In the genomic region with DNA sequence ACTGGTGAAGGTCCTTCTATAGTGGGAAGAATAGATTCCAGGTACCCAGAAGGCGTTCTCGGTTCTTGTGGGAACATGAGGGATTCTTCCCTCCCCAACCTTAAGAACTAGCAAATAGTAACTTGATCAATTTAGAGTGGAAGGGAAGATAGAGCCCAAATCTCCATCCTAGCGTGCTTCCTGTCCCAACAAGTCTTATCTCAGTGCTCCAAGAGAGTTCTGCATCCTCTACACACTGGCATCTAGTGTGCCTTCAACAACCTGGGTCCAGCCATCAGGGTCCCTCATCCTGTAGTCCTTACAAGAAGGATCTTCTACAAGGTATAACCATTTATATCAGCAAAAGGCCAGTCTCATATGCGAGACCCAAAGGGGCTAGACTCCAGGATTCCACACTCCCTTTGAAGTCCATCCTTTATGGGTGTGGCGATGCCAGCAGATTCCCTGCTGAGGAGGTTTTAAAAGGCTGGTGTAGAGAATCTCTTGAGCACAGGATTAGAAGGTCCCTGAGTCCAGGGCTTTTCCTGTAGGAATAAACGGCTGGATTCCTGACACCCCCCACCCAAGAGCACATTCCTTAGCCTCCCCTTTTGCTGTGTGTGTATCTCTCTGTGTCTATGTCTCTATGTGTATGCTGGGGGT, we compare ENCODE assay signal across 8 mouse cellular contexts. TPM values are rescaled to one million over a fixed set of nuclear protein-coding genes. Genes with fewer than 3 reads are reported as not detected.
DNase-seq lines count a peak whose midpoint lies in the region; ATAC-seq and TF ChIP-seq lines count a peak whose summit lies in the region.

No protein-coding gene starts in this region.

- H3K9ac ChIP-seq in lung, embryonic 14.5 days, result peak overlapping the region; percentile 69
- H3K9ac ChIP-seq in embryonic facial prominence, embryonic 14.5 days (ENCODE audit: low read depth, low read length), result peak overlapping the region; percentile 74
- peak overlapping the region; percentile 67 for H3K9ac ChIP-seq in limb, embryonic 11.5 days (ENCODE audit: low read length)

- no peak for ATAC-seq in lung, embryonic 14.5 days (ENCODE audit: insufficient read depth)
- no peak for ATAC-seq in embryonic facial prominence, embryonic 14.5 days (ENCODE audit: low read depth)
- 0 out of 2 replicates have a peak, but pooled peaks have one; percentile 1 for ATAC-seq in limb, embryonic 11.5 days (ENCODE audit: insufficient number of reproducible peaks, low FRiP score, low TSS enrichment, low read depth)
- no peak for ATAC-seq in activated CD4-positive, CD25-positive, alpha-beta regulatory T cell, adult 4 months

- no peaks in the 10 kb centered on the region for H3K27me3 ChIP-seq in lung, embryonic 14.5 days (ENCODE audit: insufficient read depth, low read length)
- no peaks in the 10 kb centered on the region for H3K27me3 ChIP-seq in embryonic facial prominence, embryonic 14.5 days (replicated peaks; ENCODE audit: control insufficient read depth, insufficient read depth, low read length)
- no peaks in the 10 kb centered on the region for H3K27me3 ChIP-seq in limb, embryonic 11.5 days (ENCODE audit: control insufficient read depth, insufficient read depth, low read length)
- H3K27me3 ChIP-seq in small intestine, adult 2 months (ENCODE audit: control insufficient read depth, insufficient read depth, low read length), result no peaks in the 10 kb centered on the region

- H3K4me1 ChIP-seq in lung, embryonic 14.5 days (ENCODE audit: insufficient read depth), result peaks cover 22% of the 10 kb centered on the region
- peaks cover 36% of the 10 kb centered on the region for H3K4me1 ChIP-seq in embryonic facial prominence, embryonic 14.5 days (ENCODE audit: control insufficient read depth, insufficient read depth, low read length)
- peaks cover 19% of the 10 kb centered on the region for H3K4me1 ChIP-seq in limb, embryonic 11.5 days (ENCODE audit: control insufficient read depth, insufficient read depth, low read length)
- peaks cover 16% of the 10 kb centered on the region for H3K4me1 ChIP-seq in small intestine, adult 2 months (ENCODE audit: control insufficient read depth, insufficient read depth, insufficient read length, low read length)

- H3K4me2 ChIP-seq in lung, embryonic 14.5 days, result peak overlapping the region; percentile 83
- H3K4me2 ChIP-seq in embryonic facial prominence, embryonic 14.5 days (ENCODE audit: low read depth, low read length), result peak overlapping the region; percentile 78
- peak overlapping the region; percentile 95 for H3K4me2 ChIP-seq in limb, embryonic 11.5 days (ENCODE audit: low read depth, severe bottlenecking)

- 51% methylated on average over 6 of the region's 6 CpGs for WGBS in lung, embryonic 14.5 days
- WGBS in embryonic facial prominence, embryonic 14.5 days, result 50% methylated on average over 6 of the region's 6 CpGs
- 50% methylated on average over 6 of the region's 6 CpGs for WGBS in limb, embryonic 11.5 days
- 79% methylated on average over 6 of the region's 6 CpGs for WGBS in small intestine, adult 2 months

- no peak for TF ChIP-seq CTCF in lung, embryonic 14.5 days (IDR thresholded peaks at IDR 0.05; ENCODE audit: low read depth)
- no peak for TF ChIP-seq CTCF in small intestine, adult 2 months (IDR thresholded peaks at IDR 0.05; ENCODE audit: extremely low read depth, insufficient read length, insufficient replicate concordance, low read depth, low read length)

- DNase-seq in lung, embryonic 14.5 days, result no peak
- no peak for DNase-seq in lung, postnatal 10 days
- no peak for DNase-seq in embryonic facial prominence, embryonic 14.5 days (ENCODE audit: low spot score)
- no peak for DNase-seq in limb, embryonic 11.5 days (ENCODE audit: low spot score)
- DNase-seq in right cerebral cortex, postnatal 14 days, result no peak
- no peak for DNase-seq in layer of hippocampus, adult 8-10 months (ENCODE audit: low spot score in 2 of 2)

- no peaks in the 10 kb centered on the region for H3K9me3 ChIP-seq in lung, embryonic 14.5 days (ENCODE audit: low read depth, low read length)
- no peaks in the 10 kb centered on the region for H3K9me3 ChIP-seq in embryonic facial prominence, embryonic 14.5 days (ENCODE audit: control insufficient read depth, low read length)
- H3K9me3 ChIP-seq in limb, embryonic 11.5 days (ENCODE audit: control insufficient read depth, low read length), result no peaks in the 10 kb centered on the region

- peak overlapping the region; percentile 66 for H3K27ac ChIP-seq in lung, embryonic 14.5 days (ENCODE audit: low read depth)
- peak overlapping the region; percentile 79 for H3K27ac ChIP-seq in embryonic facial prominence, embryonic 14.5 days (replicated peaks; ENCODE audit: low read depth, low read length)
- no peak overlapping the region for H3K27ac ChIP-seq in limb, embryonic 11.5 days (replicated peaks; ENCODE audit: low read depth, low read length)
- H3K27ac ChIP-seq in small intestine, adult 2 months (ENCODE audit: insufficient read depth, low read depth, low read length), result no peak overlapping the region

- TF ChIP-seq POLR2A in small intestine, adult 2 months (IDR thresholded peaks at IDR 0.05; ENCODE audit: low read depth, low read length), result no peak

- peak overlapping the region; percentile 51 for H3K4me3 ChIP-seq in lung, embryonic 14.5 days (ENCODE audit: low read depth, low read length)
- H3K4me3 ChIP-seq in embryonic facial prominence, embryonic 14.5 days (ENCODE audit: low read depth, low read length), result peak overlapping the region; percentile 60
- H3K4me3 ChIP-seq in limb, embryonic 11.5 days (ENCODE audit: low read depth, low read length), result peak overlapping the region; percentile 50
- peak overlapping the region; percentile 55 for H3K4me3 ChIP-seq in small intestine, adult 2 months (ENCODE audit: low read depth, low read length)

- peaks cover 13% of the 10 kb centered on the region for H3K36me3 ChIP-seq in lung, embryonic 14.5 days (ENCODE audit: insufficient read depth)
- H3K36me3 ChIP-seq in embryonic facial prominence, embryonic 14.5 days (ENCODE audit: control insufficient read depth, insufficient read depth, low read length), result peaks cover 16% of the 10 kb centered on the region
- H3K36me3 ChIP-seq in limb, embryonic 11.5 days (ENCODE audit: control insufficient read depth, insufficient read depth, low read length), result no peaks in the 10 kb centered on the region
- no peaks in the 10 kb centered on the region for H3K36me3 ChIP-seq in small intestine, adult 2 months (ENCODE audit: control insufficient read depth, insufficient read depth, low read length)

RNA-seq across cellular contexts. Expression of a gene that starts 8.7 kb away (rescaled TPM):
- 46.7 and 46.9 TPM in 2 replicates for polyA plus RNA-seq in lung, embryonic 14.5 days (2014; fragmentation: Nextera tagmentation; extraction: Ambion mirVana)
- 42.0 and 42.2 TPM in 2 replicates for polyA plus RNA-seq in embryonic facial prominence, embryonic 14.5 days (2014; fragmentation: Nextera tagmentation; extraction: Ambion mirVana)
- 46.0 and 55.5 TPM in 2 replicates for polyA plus RNA-seq in limb, embryonic 11.5 days (2014; fragmentation: Nextera tagmentation; extraction: Ambion mirVana)
- polyA plus RNA-seq in small intestine, adult 2 months (2012; rRNA removed), result 11.8 and 20.1 TPM in 2 replicates
- 10 to 100 TPM; 22.5 to 31.5 TPM for polyA plus RNA-seq in activated CD4-positive, CD25-positive, alpha-beta regulatory T cell, adult 4 months (2017; shearing (Covaris generic))
- total RNA-seq in layer of hippocampus, adult 8-10 months (2022), result 10 to 100 TPM; 31.3 to 44.7 (median 36.6) TPM

RNA-seq across cellular contexts. Expression of a gene that starts 9.7 kb away (rescaled TPM):
- polyA plus RNA-seq in lung, embryonic 14.5 days (2014; fragmentation: Nextera tagmentation; extraction: Ambion mirVana), result 46.4 and 46.7 TPM in 2 replicates
- polyA plus RNA-seq in embryonic facial prominence, embryonic 14.5 days (2014; fragmentation: Nextera tagmentation; extraction: Ambion mirVana), result 23.7 and 27.6 TPM in 2 replicates
- polyA plus RNA-seq in limb, embryonic 11.5 days (2014; fragmentation: Nextera tagmentation; extraction: Ambion mirVana), result 13.6 and 17.2 TPM in 2 replicates
- 13.4 and 19.7 TPM in 2 replicates for polyA plus RNA-seq in small intestine, adult 2 months (2012; rRNA removed)
- 1 to 10 TPM; 1.6 to 2.1 TPM for polyA plus RNA-seq in activated CD4-positive, CD25-positive, alpha-beta regulatory T cell, adult 4 months (2017; shearing (Covaris generic))
- 10 to 100 TPM; 22.0 to 32.0 (median 24.2) TPM for total RNA-seq in layer of hippocampus, adult 8-10 months (2022)

RNA-seq across cellular contexts. Expression of a gene that starts 15.4 kb away (rescaled TPM):
- polyA plus RNA-seq in lung, embryonic 14.5 days (2014; fragmentation: Nextera tagmentation; extraction: Ambion mirVana), result not detected in 2 replicates
- polyA plus RNA-seq in embryonic facial prominence, embryonic 14.5 days (2014; fragmentation: Nextera tagmentation; extraction: Ambion mirVana), result not detected in 2 replicates
- not detected in 2 replicates for polyA plus RNA-seq in limb, embryonic 11.5 days (2014; fragmentation: Nextera tagmentation; extraction: Ambion mirVana)
- polyA plus RNA-seq in small intestine, adult 2 months (2012; rRNA removed), result not detected in 2 replicates
- not detected for polyA plus RNA-seq in activated CD4-positive, CD25-positive, alpha-beta regulatory T cell, adult 4 months (2017; shearing (Covaris generic))
- total RNA-seq in layer of hippocampus, adult 8-10 months (2022), result not detected

RNA-seq across cellular contexts. Expression of a gene that starts 23.4 kb away (rescaled TPM):
- 3.0 and 4.1 TPM in 2 replicates for polyA plus RNA-seq in lung, embryonic 14.5 days (2014; fragmentation: Nextera tagmentation; extraction: Ambion mirVana)
- polyA plus RNA-seq in embryonic facial prominence, embryonic 14.5 days (2014; fragmentation: Nextera tagmentation; extraction: Ambion mirVana), result 1.1 and 1.5 TPM in 2 replicates
- 1.3 and 1.5 TPM in 2 replicates for polyA plus RNA-seq in limb, embryonic 11.5 days (2014; fragmentation: Nextera tagmentation; extraction: Ambion mirVana)
- polyA plus RNA-seq in small intestine, adult 2 months (2012; rRNA removed), result not detected in 2 replicates
- polyA plus RNA-seq in activated CD4-positive, CD25-positive, alpha-beta regulatory T cell, adult 4 months (2017; shearing (Covaris generic)), result not detected
- under 1 TPM; 0.11 to 0.26 (median 0.15) TPM for total RNA-seq in layer of hippocampus, adult 8-10 months (2022)

RNA-seq across cellular contexts. Expression of a gene that starts 27.9 kb away (rescaled TPM):
- polyA plus RNA-seq in lung, embryonic 14.5 days (2014; fragmentation: Nextera tagmentation; extraction: Ambion mirVana), result 47.9 and 48.6 TPM in 2 replicates
- 63.8 and 67.2 TPM in 2 replicates for polyA plus RNA-seq in embryonic facial prominence, embryonic 14.5 days (2014; fragmentation: Nextera tagmentation; extraction: Ambion mirVana)
- polyA plus RNA-seq in limb, embryonic 11.5 days (2014; fragmentation: Nextera tagmentation; extraction: Ambion mirVana), result 18.0 and 18.9 TPM in 2 replicates
- 22.3 and 23.3 TPM in 2 replicates for polyA plus RNA-seq in small intestine, adult 2 months (2012; rRNA removed)
- polyA plus RNA-seq in activated CD4-positive, CD25-positive, alpha-beta regulatory T cell, adult 4 months (2017; shearing (Covaris generic)), result under 1 TPM; 0.15 to 0.25 TPM
- 10 to 100 TPM; 28.9 to 46.8 (median 34.7) TPM for total RNA-seq in layer of hippocampus, adult 8-10 months (2022)

Comparison
In these comparisons a context has a peak if more than half of its experiments do, and no peak if none do; other contexts are left out.
1. H3K27ac ChIP-seq: peak in lung, embryonic 14.5 days (single experiment) and embryonic facial prominence, embryonic 14.5 days (single experiment); none in limb, embryonic 11.5 days (single experiment) and small intestine, adult 2 months (single experiment).
2. Peak in every context shown above with its lines, with median percentiles within 50 percentile points of each other: H3K4me2 ChIP-seq, H3K4me3 ChIP-seq and H3K9ac ChIP-seq.